Mouse (Mus musculus): ENCODE data around the gene Rhox3c. TPM values are rescaled to one million over a fixed set of nuclear protein-coding genes. Genes with fewer than 3 reads are reported as not detected.

Rhox3c gene
- not detected in 2 replicates for polyA plus RNA-seq (2012; rRNA removed)

GRCm38 (mm10) chrX:37458285-37458684, at the start of gene Rhox3c:
Gene Rhox3c (plus strand): TSS chrX:37458585.

GRCm38 (mm10) chrX:37411767-37412166, 46.6 kb upstream of the Rhox3c start, which contains the start of gene Rhox2b:
Gene Rhox2b (plus strand): TSS chrX:37412067.

DNA sequence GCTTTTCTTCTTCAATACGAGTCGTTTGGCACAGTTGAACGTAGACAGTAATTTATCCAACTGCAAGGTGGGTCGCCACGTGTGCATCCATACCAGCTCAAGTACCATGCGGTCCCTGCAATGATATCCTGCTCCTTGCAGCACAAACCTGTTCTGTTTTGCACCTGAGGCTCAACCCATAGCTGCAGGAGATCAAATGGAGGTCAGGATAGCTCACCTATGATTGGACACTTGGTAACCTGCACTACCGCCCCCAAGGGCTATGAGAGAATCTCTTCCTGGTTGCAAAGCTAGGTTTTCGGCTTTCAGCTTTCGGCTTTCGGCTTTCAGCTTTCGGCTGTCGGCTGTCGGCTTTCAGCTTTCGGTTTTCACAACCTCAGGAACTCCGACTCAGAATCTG, 26.2 kb upstream of the Rhox3c start, which contains the start of gene Rhox4b:
TSS of gene Rhox4b (plus strand) at position 301 of the 400 bp plus-strand sequence.

GRCm38 (mm10) chrX:37453380-37453779, 5.0 kb upstream of the Rhox3c start, which contains the start of gene Rhox2c:
Gene Rhox2c (plus strand): TSS chrX:37453680.

GRCm38 (mm10) chrX:37480037-37480436, 21.7 kb downstream of the Rhox3c start, which contains the start of gene Rhox4c:
Gene Rhox4c (plus strand): TSS chrX:37480337.

GRCm38 (mm10) chrX:37514059-37514458, 55.7 kb downstream of the Rhox3c start, which contains the start of gene Rhox4d:
Gene Rhox4d (plus strand): TSS chrX:37514359.

Other genes with a start within 250 kb of the Rhox3c start
- gene Gm9, start 247.5 kb upstream of the Rhox3c start, polyA plus RNA-seq (2012; rRNA removed): not detected in 2 replicates
- gene Rhox1, start 236.3 kb upstream of the Rhox3c start, polyA plus RNA-seq (2012; rRNA removed): not detected in 2 replicates
- gene Rhox2a, start 213.6 kb upstream of the Rhox3c start, polyA plus RNA-seq (2012; rRNA removed): not detected in 2 replicates
- gene Rhox3a, start 208.7 kb upstream of the Rhox3c start, polyA plus RNA-seq (2012; rRNA removed): not detected in 2 replicates
- gene Rhox4a, start 193.2 kb upstream of the Rhox3c start, polyA plus RNA-seq (2012; rRNA removed): not detected in 2 replicates
- not detected in 2 replicates for gene Rhox3a2, start 78.6 kb upstream of the Rhox3c start, polyA plus RNA-seq (2012; rRNA removed)
- gene Rhox4a2, start 67.7 kb upstream of the Rhox3c start, polyA plus RNA-seq (2012; rRNA removed): not detected in 2 replicates
- gene Rhox2b, start 46.5 kb upstream of the Rhox3c start, polyA plus RNA-seq (2012; rRNA removed): not detected in 2 replicates
- gene Rhox4b, start 26.1 kb upstream of the Rhox3c start, polyA plus RNA-seq (2012; rRNA removed): not detected in 2 replicates
- not detected in 2 replicates for gene Rhox2c, start 4.9 kb upstream of the Rhox3c start, polyA plus RNA-seq (2012; rRNA removed)
- not detected in 2 replicates for gene Rhox4c, start 21.8 kb downstream of the Rhox3c start, polyA plus RNA-seq (2012; rRNA removed)
- not detected in 2 replicates for gene Rhox2d, start 34.8 kb downstream of the Rhox3c start, polyA plus RNA-seq (2012; rRNA removed)
- gene Rhox4d, start 55.8 kb downstream of the Rhox3c start, polyA plus RNA-seq (2012; rRNA removed): not detected in 2 replicates
- gene Rhox2e, start 71.9 kb downstream of the Rhox3c start, polyA plus RNA-seq (2012; rRNA removed): not detected in 2 replicates
- not detected in 2 replicates for gene Rhox3e, start 83.4 kb downstream of the Rhox3c start, polyA plus RNA-seq (2012; rRNA removed)
- gene Rhox4e, start 98.8 kb downstream of the Rhox3c start, polyA plus RNA-seq (2012; rRNA removed): not detected in 2 replicates
- gene Rhox2f, start 112.8 kb downstream of the Rhox3c start, polyA plus RNA-seq (2012; rRNA removed): not detected in 2 replicates
- not detected in 2 replicates for gene Rhox3f, start 122.4 kb downstream of the Rhox3c start, polyA plus RNA-seq (2012; rRNA removed)
- not detected in 2 replicates for gene Rhox4f, start 149.1 kb downstream of the Rhox3c start, polyA plus RNA-seq (2012; rRNA removed)
- not detected in 2 replicates for gene Rhox3g, start 170.0 kb downstream of the Rhox3c start, polyA plus RNA-seq (2012; rRNA removed)
- gene Rhox2g, start 184.9 kb downstream of the Rhox3c start, polyA plus RNA-seq (2012; rRNA removed): not detected in 2 replicates
- gene Rhox4g, start 192.7 kb downstream of the Rhox3c start, polyA plus RNA-seq (2012; rRNA removed): not detected in 2 replicates
- gene Rhox3h, start 210.2 kb downstream of the Rhox3c start, polyA plus RNA-seq (2012; rRNA removed): not detected in 2 replicates
- gene Rhox2h, start 214.7 kb downstream of the Rhox3c start, polyA plus RNA-seq (2012; rRNA removed): not detected in 2 replicates